In genomic region chr3:118487408-118487807, GRCm38 (mm10) we compare ENCODE assay signal across 32 mouse cellular contexts.
DNase-seq lines count a peak whose midpoint lies in the region; ATAC-seq and TF ChIP-seq lines count a peak whose summit lies in the region.
"Had no signal": no experiment of that assay in that cellular context is flagged by ENCODE, and none has a peak within 500 bp of the region (broad histone marks: within the 10 kb centered on the region; RNA-seq: fewer than 3 reads in every experiment).

No protein-coding gene starts in this region.

- peaks cover 3% of the 10 kb centered on the region for H3K4me1 ChIP-seq in liver, adult 2 months (ENCODE audit: control insufficient read depth, insufficient read depth, low read length)
- no peaks in the 10 kb centered on the region for H3K4me1 ChIP-seq in liver, embryonic 11.5 days (replicated peaks; ENCODE audit: control insufficient read depth, insufficient read depth, low read length)
- H3K4me1 ChIP-seq in neural tube, embryonic 14.5 days (ENCODE audit: control insufficient read depth, insufficient read depth, low read length) = no peaks in the 10 kb centered on the region
- no peaks in the 10 kb centered on the region for H3K4me1 ChIP-seq in hindbrain, embryonic 11.5 days (replicated peaks; ENCODE audit: control insufficient read depth, insufficient read depth, low read length)
- H3K4me1 ChIP-seq: embryonic facial prominence, embryonic 10.5 days; embryonic facial prominence, embryonic 13.5 days; forebrain, embryonic 12.5 days; heart, embryonic 10.5 days; heart, embryonic 13.5 days; hindbrain, embryonic 12.5 days; hindbrain, embryonic 15.5 days had no signal

- H3K9ac ChIP-seq in liver, adult 2 months (ENCODE audit: low read depth, low read length) = no peak overlapping the region
- no peak overlapping the region for H3K9ac ChIP-seq in liver, embryonic 11.5 days (ENCODE audit: low read depth, low read length)
- no peak overlapping the region for H3K9ac ChIP-seq in neural tube, embryonic 14.5 days (replicated peaks; ENCODE audit: low read depth, low read length)
- no peak overlapping the region for H3K9ac ChIP-seq in hindbrain, embryonic 11.5 days (ENCODE audit: low read depth, low read length)
- H3K9ac ChIP-seq: embryonic facial prominence, embryonic 13.5 days; forebrain, embryonic 12.5 days; heart, embryonic 13.5 days; hindbrain, embryonic 12.5 days; hindbrain, embryonic 15.5 days had no signal

- WGBS in liver, adult 2 months = 36% methylated on average over 8 of the region's 8 CpGs
- 75% methylated on average over 8 of the region's 8 CpGs for WGBS in liver, embryonic 11.5 days
- 46% methylated on average over 8 of the region's 8 CpGs for WGBS in neural tube, embryonic 14.5 days
- 75% methylated on average over 8 of the region's 8 CpGs for WGBS in hindbrain, embryonic 11.5 days

- H3K36me3 ChIP-seq in liver, adult 2 months (ENCODE audit: control insufficient read depth, insufficient read depth, low read length) = no peaks in the 10 kb centered on the region
- no peaks in the 10 kb centered on the region for H3K36me3 ChIP-seq in liver, embryonic 11.5 days (ENCODE audit: control insufficient read depth, insufficient read depth, low read length)
- no peaks in the 10 kb centered on the region for H3K36me3 ChIP-seq in neural tube, embryonic 14.5 days (ENCODE audit: control insufficient read depth, insufficient read depth, low read length)
- H3K36me3 ChIP-seq in hindbrain, embryonic 11.5 days (ENCODE audit: control insufficient read depth, insufficient read depth, low read length) = no peaks in the 10 kb centered on the region
- H3K36me3 ChIP-seq: embryonic facial prominence, embryonic 10.5 days; embryonic facial prominence, embryonic 13.5 days; forebrain, embryonic 12.5 days; G1E; heart, embryonic 10.5 days; heart, embryonic 13.5 days; hindbrain, embryonic 12.5 days; hindbrain, embryonic 15.5 days had no signal

- no peaks in the 10 kb centered on the region for H3K9me3 ChIP-seq in liver, embryonic 11.5 days (ENCODE audit: control insufficient read depth, low read length)
- no peaks in the 10 kb centered on the region for H3K9me3 ChIP-seq in neural tube, embryonic 14.5 days (ENCODE audit: control insufficient read depth, low read length)
- no peaks in the 10 kb centered on the region for H3K9me3 ChIP-seq in hindbrain, embryonic 11.5 days (ENCODE audit: control insufficient read depth, low read length)
- H3K9me3 ChIP-seq: embryonic facial prominence, embryonic 10.5 days; embryonic facial prominence, embryonic 13.5 days; forebrain, embryonic 12.5 days; heart, embryonic 10.5 days; heart, embryonic 13.5 days; hindbrain, embryonic 12.5 days; hindbrain, embryonic 15.5 days had no signal

- no peaks in the 10 kb centered on the region for H3K79me2 ChIP-seq in liver, adult 2 months (ENCODE audit: control insufficient read depth, insufficient read depth, low read length)

- no peak for TF ChIP-seq POLR2A in liver, adult 2 months (IDR thresholded peaks at IDR 0.05; ENCODE audit: extremely low read depth, insufficient read depth, low read length)

- peak; percentile 88 for ATAC-seq in frontal cortex, adult (ENCODE audit: low TSS enrichment)
- ATAC-seq in liver, embryonic 11.5 days (replicated peaks; ENCODE audit: low FRiP score) = no peak
- peak; percentile 21 for ATAC-seq in neural tube, embryonic 14.5 days (ENCODE audit: low read depth)
- ATAC-seq in hindbrain, embryonic 11.5 days (ENCODE audit: low FRiP score) = no peak
- ATAC-seq: forebrain, embryonic 16.5 days; Patski had no signal

- H3K4me2 ChIP-seq in liver, embryonic 11.5 days = no peak overlapping the region
- H3K4me2 ChIP-seq in neural tube, embryonic 14.5 days (ENCODE audit: low read depth, low read length) = no peak overlapping the region
- H3K4me2 ChIP-seq in hindbrain, embryonic 11.5 days (replicated peaks; ENCODE audit: low read depth, low read length) = no peak overlapping the region
- H3K4me2 ChIP-seq: embryonic facial prominence, embryonic 13.5 days; forebrain, embryonic 12.5 days; heart, embryonic 13.5 days; hindbrain, embryonic 12.5 days; hindbrain, embryonic 15.5 days had no signal

- DNase-seq in frontal cortex, postnatal 10 days (ENCODE audit: low spot score in 2 of 2) = no peak
- DNase-seq in liver, adult 2 months (ENCODE audit: extremely low read depth, low read depth, low spot score) = peak; percentile 62
- DNase-seq in liver, embryonic 11.5 days (ENCODE audit: low spot score) = no peak
- DNase-seq in neural tube, embryonic 10.5 days (ENCODE audit: extremely low spot score, low spot score) = no peak
- DNase-seq in hindbrain, embryonic 11.5 days (ENCODE audit: low spot score) = no peak
- DNase-seq: adrenal gland, postnatal 10 days; adrenal gland, postnatal 36 days; B cell, adult 2 months; cerebellum, adult 11-12 months; cerebellum, adult 8-10 months; cerebellum, postnatal 10 days; cerebellum, postnatal 36 days; embryo, embryonic 11 days; gastrocnemius, postnatal 10 days; gastrocnemius, postnatal 36 days; heart, adult 2 months; heart, postnatal 14 days; heart, postnatal 4 days had no signal

- TF ChIP-seq CTCF in liver, adult 2 months (IDR thresholded peaks at IDR 0.05; ENCODE audit: low read depth, low read length) = no peak

- H3K27ac ChIP-seq in liver, adult 2 months (replicated peaks; ENCODE audit: insufficient read depth, low read depth, low read length) = no peak overlapping the region
- no peak overlapping the region for H3K27ac ChIP-seq in liver, embryonic 11.5 days (ENCODE audit: low read depth, low read length)
- H3K27ac ChIP-seq in neural tube, embryonic 14.5 days (ENCODE audit: low read depth, low read length) = no peak overlapping the region
- no peak overlapping the region for H3K27ac ChIP-seq in hindbrain, embryonic 11.5 days (ENCODE audit: low read depth, low read length)
- H3K27ac ChIP-seq: embryonic facial prominence, embryonic 10.5 days; embryonic facial prominence, embryonic 13.5 days; forebrain, embryonic 12.5 days; heart, adult 2 months; heart, embryonic 10.5 days; heart, embryonic 13.5 days; hindbrain, embryonic 12.5 days; hindbrain, embryonic 15.5 days had no signal

- no peaks in the 10 kb centered on the region for H3K27me3 ChIP-seq in liver, adult 2 months (ENCODE audit: control insufficient read depth, insufficient read depth, low read length)
- H3K27me3 ChIP-seq in liver, embryonic 11.5 days (replicated peaks; ENCODE audit: control insufficient read depth, insufficient read depth, low read length) = no peaks in the 10 kb centered on the region
- no peaks in the 10 kb centered on the region for H3K27me3 ChIP-seq in neural tube, embryonic 14.5 days (ENCODE audit: control insufficient read depth, insufficient read depth, low read length)
- H3K27me3 ChIP-seq in hindbrain, embryonic 11.5 days (ENCODE audit: control insufficient read depth, insufficient read depth, low read length) = no peaks in the 10 kb centered on the region
- H3K27me3 ChIP-seq: CH12.LX; embryonic facial prominence, embryonic 13.5 days; forebrain, embryonic 12.5 days; heart, embryonic 13.5 days; hindbrain, embryonic 12.5 days; hindbrain, embryonic 15.5 days; Patski had no signal

- no peak overlapping the region for H3K4me3 ChIP-seq in liver, adult 2 months (ENCODE audit: insufficient read depth, low read depth, low read length)
- H3K4me3 ChIP-seq in liver, embryonic 11.5 days (ENCODE audit: low read depth, low read length) = no peak overlapping the region
- H3K4me3 ChIP-seq in neural tube, embryonic 14.5 days (ENCODE audit: low read depth, low read length) = no peak overlapping the region
- H3K4me3 ChIP-seq in hindbrain, embryonic 11.5 days (ENCODE audit: low read depth, low read length) = no peak overlapping the region
- H3K4me3 ChIP-seq: embryonic facial prominence, embryonic 10.5 days; embryonic facial prominence, embryonic 13.5 days; erythroblast, embryonic 14.5 days; forebrain, embryonic 12.5 days; heart, adult 2 months; heart, embryonic 10.5 days; heart, embryonic 13.5 days; hindbrain, embryonic 12.5 days; hindbrain, embryonic 15.5 days had no signal

Comparison
In these comparisons a context has a peak if more than half of its experiments do, and no peak if none do; other contexts are left out.
1. ATAC-seq: peak in frontal cortex, adult (single experiment) and neural tube, embryonic 14.5 days (single experiment); none in liver, embryonic 11.5 days (single experiment) and hindbrain, embryonic 11.5 days (single experiment).